Mouse (Mus musculus) heart, embryonic 15.5 days (tissue): ENCODE data around the gene Tmem144. TPM values are rescaled to one million over a fixed set of nuclear protein-coding genes. Genes with fewer than 3 reads are reported as not detected.
"Not testable (repeated sequence)": the region's sequence is repeated elsewhere in the genome, so short reads cannot be mapped to it uniquely, and the experiment has no call there.

ENCODE experiments used
- ATAC-seq: fragments of 200-750 bp; cut with Nextera tagmentation; replicated peaks from 2 replicates; pipeline ENCODE4 v1.8.0; 2017; ENCODE audit warnings: low read depth, moderate TSS enrichment; ENCODE audit not compliant: insufficient number of reproducible peaks, insufficient read depth, low FRiP score
- H3K27ac ChIP-seq: fragments of 300-500 bp; sonication (generic); 2 replicates; pipeline ENCODE4 v1.5.1; 2015; ENCODE audit warnings: mild to moderate bottlenecking, inconsistent platforms
- H3K27me3 ChIP-seq: fragments of 300-500 bp; sonication (generic); 2 replicates; pipeline ENCODE4 v1.6.1; 2015; ENCODE audit warnings: inconsistent platforms
- H3K36me3 ChIP-seq: fragments of 300-500 bp; sonication (generic); 2 replicates; pipeline ENCODE4 v1.6.1; 2015; ENCODE audit warnings: mild to moderate bottlenecking, inconsistent platforms
- H3K4me1 ChIP-seq: fragments of 300-500 bp; sonication (generic); replicated peaks from 2 replicates; pipeline ENCODE4 v1.6.1; 2015; ENCODE audit warnings: inconsistent platforms
- H3K4me2 ChIP-seq: fragments of 300-500 bp; sonication (generic); 2 replicates; pipeline ENCODE4 v1.6.1; 2015; ENCODE audit warnings: inconsistent platforms, mild to moderate bottlenecking, moderate library complexity
- H3K4me3 ChIP-seq: fragments of 300-500 bp; sonication (generic); 2 replicates; pipeline ENCODE4 v1.5.1; 2015; ENCODE audit warnings: mild to moderate bottlenecking, inconsistent platforms
- H3K9ac ChIP-seq: fragments of 300-500 bp; sonication (generic); 2 replicates; pipeline ENCODE4 v1.6.1; 2015; ENCODE audit warnings: mild to moderate bottlenecking, inconsistent platforms
- H3K9me3 ChIP-seq: fragments of 300-500 bp; sonication (generic); replicated peaks from 2 replicates; pipeline ENCODE4 v1.6.1; 2016; ENCODE audit warnings: inconsistent platforms
- WGBS: fragments of 180-500 bp; shearing (Covaris S2); methylation state at CpG from one replicate; pipeline ENCODE4 v1.1.7; 2015; ENCODE audit warnings: mixed read lengths; 5-methylcytosine and 5-hydroxymethylcytosine counted together
- polyA plus RNA-seq: library from polyadenylated mRNA; unstranded; fragments of >200 nt; fragmentation: Nextera tagmentation; extraction: Ambion mirVana; gene quantifications from 2 replicates; pipeline ENCODE4 v1.2.1, GENCODE M21; 2015

Tmem144 gene
- polyA plus RNA-seq, 1 experiment from 2014 or later = 8.9 TPM

GRCm38 (mm10) chr3:79809180-79809567 is 43.4 kb downstream of the Tmem144 start:
- Histone ChIP-seq H3K4me2 (no peak overlapping the region), H3K36me3 (no peaks in the 10 kb centered on the region), H3K9ac (no peak overlapping the region), H3K4me1 (no peaks in the 10 kb centered on the region), H3K4me3 (no peak overlapping the region), H3K9me3 (no peaks in the 10 kb centered on the region), H3K27ac (no peak overlapping the region), H3K27me3 (no peaks in the 10 kb centered on the region)
- no peak for ATAC-seq
- 8% methylated on average over 4 of the region's 4 CpGs for WGBS

GRCm38 (mm10) chr3:79808530-79809179 is 43.9 kb downstream of the Tmem144 start:
- Histone ChIP-seq H3K4me2 (no peak overlapping the region), H3K4me1 (no peaks in the 10 kb centered on the region), H3K27me3 (no peaks in the 10 kb centered on the region), H3K27ac (no peak overlapping the region), H3K9ac (no peak overlapping the region), H3K4me3 (no peak overlapping the region), H3K36me3 (no peaks in the 10 kb centered on the region), H3K9me3 (no peaks in the 10 kb centered on the region)
- no peak for ATAC-seq
- WGBS = 68% methylated on average over 9 of the region's 9 CpGs

GRCm38 (mm10) chr3:79800761-79801160 is 51.8 kb downstream of the Tmem144 start:
- H3K36me3 ChIP-seq, ATAC-seq: not testable (repeated sequence)
- 74% methylated on average over 7 of the region's 7 CpGs for WGBS

DNA sequence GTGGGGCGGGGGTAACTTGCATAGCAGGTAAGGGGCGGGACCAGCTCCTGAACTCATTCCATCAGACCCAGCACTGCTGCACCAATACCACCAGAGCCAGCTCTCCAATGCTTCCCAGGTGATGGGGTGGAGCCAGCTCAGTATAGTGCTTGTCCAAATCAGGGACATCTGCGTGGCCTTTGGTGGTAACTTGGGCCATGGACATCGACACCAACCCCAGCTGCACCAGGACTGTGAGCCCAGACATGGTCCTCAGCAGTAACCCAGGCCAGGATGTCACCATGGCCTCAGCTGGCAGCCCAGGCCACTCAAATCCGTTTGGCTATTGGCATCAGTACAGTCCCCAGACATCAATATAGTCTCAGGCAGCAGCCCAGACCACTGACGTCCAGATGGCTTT is 60.3 kb downstream of the Tmem144 start:
- Histone ChIP-seq H3K27ac (no peak overlapping the region), H3K36me3 (no peaks in the 10 kb centered on the region), H3K4me3 (no peak overlapping the region), H3K9me3 (no peaks in the 10 kb centered on the region), H3K27me3 (no peaks in the 10 kb centered on the region), H3K4me1 (no peaks in the 10 kb centered on the region), H3K9ac (no peak overlapping the region), H3K4me2 (no peak overlapping the region)
- no peak for ATAC-seq
- WGBS = 78% methylated on average over 6 of the region's 6 CpGs

More at GRCm38 (mm10) chr3:79800761-79801160, 51.8 kb downstream of the Tmem144 start:
- H3K4me3 ChIP-seq, H3K27ac ChIP-seq, H3K4me1 ChIP-seq, H3K27me3 ChIP-seq, H3K4me2 ChIP-seq, H3K9me3 ChIP-seq, H3K9ac ChIP-seq: not testable (repeated sequence)

- WGBS = 49% methylated on average over 3 of the region's 3 CpGs
- H3K9me3 ChIP-seq = no peaks in the 10 kb centered on the region
- ATAC-seq = no peak
- no peak overlapping the region for H3K4me3 ChIP-seq
- no peaks in the 10 kb centered on the region for H3K36me3 ChIP-seq
- no peaks in the 10 kb centered on the region for H3K27me3 ChIP-seq
- no peak overlapping the region for H3K4me2 ChIP-seq
- H3K9ac ChIP-seq = no peak overlapping the region
- H3K27ac ChIP-seq = no peak overlapping the region
- no peaks in the 10 kb centered on the region for H3K4me1 ChIP-seq
These were observed 62.2 kb downstream of the Tmem144 start for GRCm38 (mm10) chr3:79790324-79790723.

DNA sequence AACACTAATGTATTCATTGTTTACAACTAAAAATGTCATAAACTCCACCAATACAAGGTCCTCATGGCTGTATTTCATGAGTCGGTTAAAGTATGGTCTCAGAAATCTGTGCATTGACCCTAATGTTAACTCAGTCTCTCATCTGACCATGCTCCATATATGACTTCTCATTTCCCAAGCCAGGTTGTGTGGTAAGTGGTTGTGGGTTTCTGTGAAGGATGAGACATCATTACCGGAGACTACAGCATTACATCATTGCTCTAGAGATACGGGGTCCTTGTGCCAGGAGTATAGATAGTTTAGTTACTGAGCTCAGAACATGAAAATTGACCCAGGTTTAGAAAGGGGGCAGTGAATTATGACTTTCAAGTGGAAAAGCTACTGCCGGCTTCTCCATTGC is 63.0 kb downstream of the Tmem144 start:
- no peak for ATAC-seq
- Histone ChIP-seq H3K27ac (no peak overlapping the region), H3K4me3 (no peak overlapping the region), H3K4me1 (no peaks in the 10 kb centered on the region), H3K36me3 (no peaks in the 10 kb centered on the region), H3K4me2 (no peak overlapping the region), H3K9ac (no peak overlapping the region), H3K9me3 (no peaks in the 10 kb centered on the region), H3K27me3 (no peaks in the 10 kb centered on the region)
- WGBS = 63% methylated on average over 4 of the region's 4 CpGs

DNA sequence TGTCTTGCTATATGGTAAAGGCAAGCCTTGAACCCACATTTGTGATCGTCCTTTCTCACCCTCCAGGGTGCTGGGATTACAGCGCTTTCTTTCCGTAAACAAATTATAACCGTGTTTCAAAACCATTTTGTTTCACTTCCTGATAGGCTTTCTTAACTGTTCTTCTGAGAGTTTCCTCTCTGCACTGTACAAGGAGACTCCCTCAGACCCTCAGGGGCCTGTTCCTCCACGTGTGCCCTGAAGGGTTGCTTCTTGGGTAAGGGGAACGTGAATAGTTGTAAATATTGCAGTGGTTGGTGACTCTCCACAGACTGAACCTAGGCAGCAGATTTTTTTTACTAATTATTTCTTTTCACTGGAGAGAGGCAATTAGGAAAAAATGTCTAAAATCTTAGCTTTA is 63.6 kb downstream of the Tmem144 start:
- H3K27ac ChIP-seq = no peak overlapping the region
- H3K4me1 ChIP-seq = 0 out of 2 replicates have a peak, but pooled peaks cover 4% of the 10 kb centered on the region
- no peak overlapping the region for H3K9ac ChIP-seq
- no peaks in the 10 kb centered on the region for H3K9me3 ChIP-seq
- H3K27me3 ChIP-seq = no peaks in the 10 kb centered on the region
- WGBS = 67% methylated on average over 6 of the region's 6 CpGs
- no peak overlapping the region for H3K4me3 ChIP-seq
- no peak for ATAC-seq
- no peaks in the 10 kb centered on the region for H3K36me3 ChIP-seq
- H3K4me2 ChIP-seq = no peak overlapping the region

- no peaks in the 10 kb centered on the region for H3K9me3 ChIP-seq
- 0 out of 2 replicates have a peak, but pooled peaks cover 6% of the 10 kb centered on the region for H3K4me1 ChIP-seq
- H3K36me3 ChIP-seq = no peaks in the 10 kb centered on the region
- 3% methylated on average over 11 of the region's 11 CpGs for WGBS
- H3K9ac ChIP-seq = peak overlapping the region; percentile 9; the same call in 1 of the 2 replicates
- ATAC-seq = no peak
- H3K27me3 ChIP-seq = no peaks in the 10 kb centered on the region
- H3K4me2 ChIP-seq = peak overlapping the region; percentile 55
- H3K27ac ChIP-seq = peak overlapping the region; percentile 75
- peak overlapping the region; percentile 31 for H3K4me3 ChIP-seq
These were observed 68.2 kb downstream of the Tmem144 start for GRCm38 (mm10) chr3:79784362-79784736.

- Histone ChIP-seq H3K9ac (peak overlapping the region; percentile 9; the same call in 1 of the 2 replicates), H3K27ac (peak overlapping the region; percentile 75)
- ATAC-seq = peak; percentile 70
These were observed 68.8 kb downstream of the Tmem144 start for GRCm38 (mm10) chr3:79783630-79784361.

GRCm38 (mm10) chr3:79772701-79773100 is 79.9 kb downstream of the Tmem144 start:
- WGBS = 73% methylated on average over 2 of the region's 2 CpGs
- Histone ChIP-seq H3K36me3 (no peaks in the 10 kb centered on the region), H3K27ac (no peak overlapping the region), H3K4me1 (no peaks in the 10 kb centered on the region), H3K9ac (no peak overlapping the region), H3K4me2 (no peak overlapping the region), H3K4me3 (no peak overlapping the region), H3K9me3 (no peaks in the 10 kb centered on the region), H3K27me3 (no peaks in the 10 kb centered on the region)
- ATAC-seq = no peak

More at GRCm38 (mm10) chr3:79783630-79784361, 68.8 kb downstream of the Tmem144 start:
- Histone ChIP-seq H3K9me3 (no peaks in the 10 kb centered on the region), H3K36me3 (no peaks in the 10 kb centered on the region), H3K27me3 (no peaks in the 10 kb centered on the region), H3K4me1 (0 out of 2 replicates have a peak, but pooled peaks cover 6% of the 10 kb centered on the region), H3K4me2 (peak overlapping the region; percentile 55), H3K4me3 (peak overlapping the region; percentile 31)
- WGBS = 14% methylated on average over 10 of the region's 10 CpGs
